Mouse (Mus musculus) lung, postnatal 0 days (tissue): ENCODE measurements around the gene Ceacam16. TPM values are rescaled to one million over a fixed set of nuclear protein-coding genes. Genes with fewer than 3 reads are reported as not detected.

Source experiments
- ATAC-seq: fragments of 200-750 bp; cut with Nextera tagmentation; 2 replicates; pipeline ENCODE4 v1.8.0; 2017; ENCODE audit warnings: moderate library complexity
- DNase-seq: peaks from one replicate; pipeline ENCODE4 v3.0.0-alpha.2; 2016; ENCODE audit warnings: low spot score
- H3K27ac ChIP-seq: fragments of 300-500 bp; sonication (generic); 2 replicates; pipeline ENCODE4 v1.5.1; 2014; ENCODE audit warnings: antibody characterized with exemption, mild to moderate bottlenecking, low read length, mixed read lengths
- H3K27me3 ChIP-seq: fragments of 300-500 bp; sonication (generic); replicated peaks from 2 replicates; pipeline ENCODE4 v1.6.1; 2014; ENCODE audit warnings: low read length, mixed read lengths; ENCODE audit not compliant: insufficient read depth
- H3K36me3 ChIP-seq: fragments of 300-500 bp; sonication (generic); 2 replicates; pipeline ENCODE4 v1.6.1; 2014; ENCODE audit warnings: low read length, mixed read lengths; ENCODE audit not compliant: insufficient read depth
- H3K4me1 ChIP-seq: fragments of 300-500 bp; sonication (generic); 2 replicates; pipeline ENCODE4 v1.6.1; 2014; ENCODE audit warnings: antibody characterized with exemption, low read depth, low read length, mixed read lengths; ENCODE audit not compliant: insufficient read depth
- H3K4me2 ChIP-seq: fragments of 300-500 bp; sonication (generic); replicated peaks from 2 replicates; pipeline ENCODE4 v1.6.1; 2014; ENCODE audit warnings: low read depth, mild to moderate bottlenecking, low read length, moderate library complexity, mixed read lengths
- H3K4me3 ChIP-seq: fragments of 300-500 bp; sonication (generic); 2 replicates; pipeline ENCODE4 v1.5.1; 2014; ENCODE audit warnings: low read depth, low read length
- H3K9ac ChIP-seq: fragments of 300-500 bp; sonication (generic); replicated peaks from 2 replicates; pipeline ENCODE4 v1.6.1; 2014; ENCODE audit warnings: low read depth, mild to moderate bottlenecking
- H3K9me3 ChIP-seq: fragments of 300-500 bp; sonication (generic); 2 replicates; pipeline ENCODE4 v1.6.1; 2016; ENCODE audit warnings: low read length, mixed read lengths
- CTCF ChIP-seq: IDR thresholded peaks from 2 replicates; pipeline ENCODE4 v1.5.1; 2016; ENCODE audit warnings: antibody characterized with exemption, mild to moderate bottlenecking
- EP300 ChIP-seq: IDR thresholded peaks from 2 replicates; pipeline ENCODE4 v1.6.1; 2016; ENCODE audit warnings: antibody characterized with exemption, mild to moderate bottlenecking, control low read depth
- WGBS: fragments of 180-500 bp; shearing (Covaris S2); extraction: QIAGEN DNeasy Blood & Tissue Kit; methylation state at CpG from one replicate; pipeline ENCODE4 v1.1.7; 2014; 5-methylcytosine and 5-hydroxymethylcytosine counted together
- polyA plus RNA-seq: library from polyadenylated mRNA; unstranded; fragments of >200 nt; fragmentation: Nextera tagmentation; extraction: Ambion mirVana; gene quantifications from 2 replicates; pipeline ENCODE4 v1.2.1, GENCODE M21; 2015

Gene Ceacam16
- polyA plus RNA-seq, 1 experiment from 2014 or later, result 0.18 TPM

DNA sequence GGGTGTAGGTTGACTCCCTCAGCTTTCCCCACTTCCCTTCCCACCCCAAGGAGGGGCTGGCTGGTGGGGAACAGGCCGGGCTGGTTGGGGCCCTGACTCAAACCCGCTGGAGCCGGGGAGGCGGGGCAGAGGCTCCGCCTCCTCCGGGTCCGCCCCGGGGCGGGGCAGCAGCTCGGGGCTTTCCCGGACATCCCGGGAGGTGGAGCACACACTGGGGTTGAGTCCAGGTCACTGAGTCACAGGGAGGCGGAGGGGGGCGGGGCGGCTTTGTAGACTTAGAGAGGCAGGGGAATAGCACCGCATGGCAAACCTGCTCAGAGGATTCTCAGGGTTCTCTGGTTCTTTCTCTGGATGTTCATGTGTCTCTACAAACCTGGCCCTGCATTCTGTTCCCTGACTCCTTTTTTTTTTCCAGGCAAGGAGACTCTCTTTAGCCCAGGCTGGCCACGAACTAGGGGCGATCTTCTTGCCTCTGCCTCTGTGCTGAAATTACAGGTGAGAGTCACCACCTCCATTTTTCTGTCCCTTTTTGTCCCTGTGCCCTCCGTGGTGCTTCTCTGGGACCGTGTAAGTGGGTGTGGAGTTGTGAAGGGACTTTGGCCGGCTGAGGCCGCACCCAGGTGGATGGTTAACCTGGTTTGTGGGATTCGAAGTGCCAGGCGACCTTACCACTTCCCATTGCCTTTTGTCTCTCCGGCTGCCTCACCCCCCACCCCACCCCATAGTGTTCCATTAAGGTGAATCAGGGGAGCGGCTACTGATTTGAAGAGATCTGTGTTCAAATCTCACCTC lies 36.7 kb downstream of the Ceacam16 start:
- Histone ChIP-seq H3K27ac (peak overlapping the region; percentile 88), H3K4me2 (no peak overlapping the region), H3K9ac (no peak overlapping the region), H3K9me3 (no peaks in the 10 kb centered on the region), H3K27me3 (no peaks in the 10 kb centered on the region), H3K36me3 (no peaks in the 10 kb centered on the region), H3K4me3 (no peak overlapping the region), H3K4me1 (peaks cover 20% of the 10 kb centered on the region; the same call in 1 of the 2 replicates)
- 20% methylated on average over 24 of the region's 26 CpGs for WGBS
- ATAC-seq (peak; percentile 95), DNase-seq (peak; percentile 95)
- TF ChIP-seq EP300, result peak; percentile 43
- TF ChIP-seq CTCF, result no peak

DNA sequence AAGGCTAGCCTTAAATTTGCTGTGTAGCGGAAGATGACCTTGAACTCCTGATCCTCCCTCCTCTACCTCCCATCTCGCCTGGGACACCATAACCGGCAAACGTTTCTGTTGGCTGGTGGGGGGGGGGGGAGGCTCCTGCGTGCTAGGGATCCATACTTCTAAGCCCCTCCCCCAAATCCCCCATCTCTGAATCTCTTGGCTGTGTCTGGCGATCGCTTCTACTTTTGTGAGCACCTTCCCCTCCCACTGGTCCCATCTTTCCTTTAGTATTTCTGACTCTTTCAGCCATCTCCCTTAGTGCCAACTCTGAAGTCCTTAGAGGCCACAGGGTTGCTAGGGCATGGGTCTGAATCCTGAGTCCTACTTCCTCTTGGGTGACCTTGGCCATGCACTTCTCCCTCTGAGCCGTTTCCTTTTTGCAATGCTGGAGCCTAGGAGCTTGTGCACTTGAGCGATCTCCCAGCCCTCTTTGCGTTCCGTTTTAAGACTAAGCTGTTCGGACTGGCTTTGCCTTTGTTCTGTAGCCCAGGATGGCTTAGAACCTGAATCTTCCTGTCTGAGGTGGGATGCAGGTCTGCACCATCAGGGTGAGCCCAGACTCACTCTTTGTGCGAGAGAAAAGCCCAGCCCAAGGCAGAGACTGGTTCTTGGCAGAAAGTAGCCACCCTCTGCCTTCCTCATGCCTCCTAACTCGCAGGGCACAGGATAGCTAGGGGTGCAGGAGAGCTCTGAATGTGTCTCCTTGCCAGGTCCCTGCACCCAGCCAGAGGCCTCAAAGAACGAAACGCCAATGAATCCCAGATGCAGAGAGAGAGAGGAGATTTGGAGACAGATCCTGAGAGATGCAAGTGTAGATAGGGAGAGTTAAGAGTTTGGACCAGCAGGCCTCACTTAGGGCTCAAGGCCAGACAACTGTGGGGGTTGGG lies 37.6 kb downstream of the Ceacam16 start:
- TF ChIP-seq EP300 (no peak), CTCF (no peak)
- H3K9me3 ChIP-seq, result no peaks in the 10 kb centered on the region
- no peaks in the 10 kb centered on the region for H3K36me3 ChIP-seq
- H3K27ac ChIP-seq, result peak overlapping the region; percentile 88
- no peak overlapping the region for H3K4me2 ChIP-seq
- WGBS, result 32% methylated on average over 16 of the region's 16 CpGs
- ATAC-seq, result peak; percentile 13
- H3K9ac ChIP-seq, result no peak overlapping the region
- peaks cover 20% of the 10 kb centered on the region; the same call in 1 of the 2 replicates for H3K4me1 ChIP-seq
- no peak overlapping the region for H3K4me3 ChIP-seq
- no peaks in the 10 kb centered on the region for H3K27me3 ChIP-seq
- DNase-seq, result peak; percentile 63

GRCm38 (mm10) chr7:19822604-19823058 lies 38.5 kb downstream of the Ceacam16 start, which contains the start of gene Bcl3:
Gene Bcl3, minus strand, starts transcription at chr7:19822770.
- H3K36me3 ChIP-seq, result no peaks in the 10 kb centered on the region
- peak within 1 kb of the TSS; percentile 48 for H3K4me3 ChIP-seq
- H3K9me3 ChIP-seq, result no peaks in the 10 kb centered on the region
- peak within 1 kb of the TSS; percentile 92 for H3K4me2 ChIP-seq
- H3K9ac ChIP-seq, result peak within 1 kb of the TSS; percentile 72
- TF ChIP-seq CTCF (no peak), EP300 (no peak)
- no peaks in the 10 kb centered on the region for H3K27me3 ChIP-seq
- ATAC-seq (peak; percentile 20), DNase-seq (peak; percentile 74)
- peak within 1 kb of the TSS; percentile 88 for H3K27ac ChIP-seq
- peaks cover 25% of the 10 kb centered on the region; the same call in 1 of the 2 replicates for H3K4me1 ChIP-seq
- 2% methylated on average over 17 of the region's 42 CpGs for WGBS

DNA sequence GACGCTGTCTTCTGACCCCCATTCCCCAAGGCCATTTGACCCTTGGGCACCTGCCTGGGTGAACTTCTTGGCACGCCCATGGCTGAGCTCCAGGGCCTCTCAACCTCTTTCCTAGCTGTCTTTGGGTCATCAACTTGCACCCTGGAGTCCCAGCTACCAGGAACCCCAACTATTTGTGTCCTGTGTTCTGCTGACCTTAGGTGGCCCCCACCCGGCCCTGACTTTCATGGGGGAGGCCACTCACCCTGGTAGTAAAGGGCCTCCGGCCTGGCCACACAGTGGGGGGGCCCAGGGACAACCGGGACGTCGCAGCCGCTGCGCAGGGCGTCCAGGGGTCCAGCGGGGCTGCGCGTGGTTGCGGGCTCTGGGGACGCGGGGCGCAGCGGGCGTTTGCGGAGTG lies 38.9 kb downstream of the Ceacam16 start:
- no peak for TF ChIP-seq EP300
- no peak for TF ChIP-seq CTCF
- Histone ChIP-seq H3K4me1 (peaks cover 27% of the 10 kb centered on the region; the same call in 1 of the 2 replicates), H3K27me3 (no peaks in the 10 kb centered on the region), H3K27ac (peak overlapping the region; percentile 88), H3K36me3 (no peaks in the 10 kb centered on the region), H3K9ac (peak overlapping the region; percentile 72), H3K4me3 (peak overlapping the region; percentile 48), H3K4me2 (peak overlapping the region; percentile 92), H3K9me3 (no peaks in the 10 kb centered on the region)
- 10% methylated on average over 20 of the region's 20 CpGs for WGBS
- ATAC-seq, result no peak
- DNase-seq, result no peak

DNA sequence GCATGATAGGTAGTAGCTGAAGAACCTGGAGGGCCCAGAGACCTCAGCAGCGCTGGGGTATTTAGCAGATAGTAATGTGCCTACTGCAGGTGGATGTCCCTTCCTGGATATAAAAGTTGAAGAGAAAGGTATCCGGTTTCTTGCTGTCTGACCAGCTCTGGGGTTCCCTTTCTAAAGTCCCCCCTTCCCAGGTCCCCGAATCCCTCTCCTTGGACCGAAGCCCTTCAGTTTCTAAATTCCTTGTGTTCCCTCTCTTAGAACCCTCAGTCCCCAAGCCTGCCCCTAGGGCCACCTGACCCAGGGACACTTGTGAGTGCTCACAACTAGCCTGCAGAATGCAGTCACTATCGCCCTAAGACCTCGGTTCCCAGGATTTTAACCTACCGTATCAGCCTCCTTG lies 39.5 kb downstream of the Ceacam16 start:
- no peak for TF ChIP-seq EP300
- no peak for TF ChIP-seq CTCF
- H3K9me3 ChIP-seq, result no peaks in the 10 kb centered on the region
- peak overlapping the region; percentile 92 for H3K4me2 ChIP-seq
- no peaks in the 10 kb centered on the region for H3K36me3 ChIP-seq
- 0 out of 2 replicates have a peak overlapping the region, but pooled peaks have one; percentile 88 for H3K27ac ChIP-seq
- no peak overlapping the region for H3K9ac ChIP-seq
- 72% methylated on average over 7 of the region's 7 CpGs for WGBS
- no peak for DNase-seq
- H3K4me3 ChIP-seq, result peak overlapping the region; percentile 48
- no peaks in the 10 kb centered on the region for H3K27me3 ChIP-seq
- peaks cover 32% of the 10 kb centered on the region; the same call in 1 of the 2 replicates for H3K4me1 ChIP-seq
- ATAC-seq, result no peak
